Mouse (Mus musculus) hindbrain, embryonic 15.5 days (tissue): Measurements from ENCODE around the gene Syngr3. TPM values are rescaled to one million over a fixed set of nuclear protein-coding genes. Genes with fewer than 3 reads are reported as not detected.

ENCODE experiments used
- ATAC-seq: fragments of 200-750 bp; cut with Nextera tagmentation; 2 replicates; pipeline ENCODE4 v1.8.0; 2017; ENCODE audit warnings: low read depth, moderate number of reproducible peaks, moderate TSS enrichment; ENCODE audit not compliant: low FRiP score
- H3K27ac ChIP-seq: fragments of 300-500 bp; sonication (generic); replicated peaks from 2 replicates; pipeline ENCODE4 v1.5.1; 2015; ENCODE audit warnings: mild to moderate bottlenecking, inconsistent platforms
- H3K27me3 ChIP-seq: fragments of 300-500 bp; sonication (generic); 2 replicates; pipeline ENCODE4 v1.6.1; 2015; ENCODE audit warnings: control low read depth, inconsistent platforms
- H3K36me3 ChIP-seq: fragments of 300-500 bp; sonication (generic); 2 replicates; pipeline ENCODE4 v1.6.1; 2015; ENCODE audit warnings: control low read depth, inconsistent platforms
- H3K4me1 ChIP-seq: fragments of 300-500 bp; sonication (generic); replicated peaks from 2 replicates; pipeline ENCODE4 v1.6.1; 2015; ENCODE audit warnings: control low read depth, inconsistent platforms
- H3K4me2 ChIP-seq: fragments of 300-500 bp; sonication (generic); 2 replicates; pipeline ENCODE4 v1.6.1; 2015; ENCODE audit warnings: moderate library complexity, mild to moderate bottlenecking, inconsistent platforms
- H3K4me3 ChIP-seq: fragments of 300-500 bp; sonication (generic); 2 replicates; pipeline ENCODE4 v1.5.1; 2015; ENCODE audit warnings: mild to moderate bottlenecking, inconsistent platforms
- H3K9ac ChIP-seq: fragments of 300-500 bp; sonication (generic); 2 replicates; pipeline ENCODE4 v1.6.1; 2015; ENCODE audit warnings: inconsistent platforms
- H3K9me3 ChIP-seq: fragments of 300-500 bp; sonication (generic); 2 replicates; pipeline ENCODE4 v1.6.1; 2016; ENCODE audit warnings: control low read depth, inconsistent platforms
- WGBS: fragments of 180-500 bp; shearing (Covaris S2); methylation state at CpG from one replicate; pipeline ENCODE4 v1.1.7; 2015; 5-methylcytosine and 5-hydroxymethylcytosine counted together
- polyA plus RNA-seq: library from polyadenylated mRNA; unstranded; fragments of >200 nt; fragmentation: Nextera tagmentation; extraction: Ambion mirVana; gene quantifications from 2 replicates; pipeline ENCODE4 v1.2.1, GENCODE M21; 2015

Gene Syngr3
- polyA plus RNA-seq, 1 experiment from 2014 or later: 241 TPM

- peak; percentile 10; the same call in 1 of the 2 replicates for ATAC-seq
- Histone ChIP-seq H3K9ac (no peak overlapping the region), H3K4me1 (no peaks in the 10 kb centered on the region), H3K27me3 (no peaks in the 10 kb centered on the region), H3K4me2 (no peak overlapping the region), H3K36me3 (peaks cover 11% of the 10 kb centered on the region; the same call in 1 of the 2 replicates), H3K4me3 (no peak overlapping the region), H3K9me3 (no peaks in the 10 kb centered on the region), H3K27ac (no peak overlapping the region)
- 72% methylated on average over 9 of the region's 9 CpGs for WGBS
These were observed 50.9 kb downstream of the Syngr3 start for GRCm38 (mm10) chr17:24638840-24639239.

- Histone ChIP-seq H3K36me3 (peaks cover 11% of the 10 kb centered on the region; the same call in 1 of the 2 replicates), H3K27ac (no peak overlapping the region), H3K9me3 (no peaks in the 10 kb centered on the region), H3K27me3 (no peaks in the 10 kb centered on the region), H3K4me3 (no peak overlapping the region), H3K4me1 (peaks cover 4% of the 10 kb centered on the region), H3K9ac (no peak overlapping the region), H3K4me2 (no peak overlapping the region)
- ATAC-seq: no peak
- 92% methylated on average over 4 of the region's 4 CpGs for WGBS
These were observed 51.5 kb downstream of the Syngr3 start for GRCm38 (mm10) chr17:24638214-24638613.

GRCm38 (mm10) chr17:24636781-24637481 lies 52.8 kb downstream of the Syngr3 start:
- Histone ChIP-seq H3K9me3 (no peaks in the 10 kb centered on the region), H3K27me3 (no peaks in the 10 kb centered on the region), H3K4me1 (peaks cover 12% of the 10 kb centered on the region), H3K4me3 (no peak overlapping the region), H3K9ac (no peak overlapping the region), H3K27ac (no peak overlapping the region), H3K4me2 (no peak overlapping the region), H3K36me3 (peaks cover 11% of the 10 kb centered on the region; the same call in 1 of the 2 replicates)
- no peak for ATAC-seq
- 61% methylated on average over 5 of the region's 5 CpGs for WGBS

GRCm38 (mm10) chr17:24635694-24636093 lies 54.1 kb downstream of the Syngr3 start:
- Histone ChIP-seq H3K27me3 (no peaks in the 10 kb centered on the region), H3K9me3 (no peaks in the 10 kb centered on the region), H3K27ac (no peak overlapping the region), H3K36me3 (peaks cover 8% of the 10 kb centered on the region), H3K4me3 (no peak overlapping the region), H3K4me2 (no peak overlapping the region), H3K9ac (no peak overlapping the region), H3K4me1 (peaks cover 18% of the 10 kb centered on the region)
- WGBS: 96% methylated on average over 5 of the region's 5 CpGs
- ATAC-seq: no peak

Other genes with a start within 250 kb of the Syngr3 start
- gene Dnase1l2, start 246.8 kb downstream of the Syngr3 start, polyA plus RNA-seq: 6.8 and 7.2 TPM in 2 replicates
- 46.7 and 50.5 TPM in 2 replicates for gene E4f1, start 219.6 kb downstream of the Syngr3 start, polyA plus RNA-seq
- gene Pgp, start 219.6 kb downstream of the Syngr3 start, polyA plus RNA-seq: 72.6 and 75.6 TPM in 2 replicates
- gene Bricd5, start 216.1 kb downstream of the Syngr3 start, polyA plus RNA-seq: 0.34 and 0.77 TPM in 2 replicates
- 35.4 and 36.0 TPM in 2 replicates for gene Mlst8, start 210.9 kb downstream of the Syngr3 start, polyA plus RNA-seq
- 51.4 and 55.0 TPM in 2 replicates for gene Caskin1, start 201.4 kb downstream of the Syngr3 start, polyA plus RNA-seq
- gene Traf7, start 162.0 kb downstream of the Syngr3 start, polyA plus RNA-seq: 88.7 and 91.0 TPM in 2 replicates
- 6.3 and 8.2 TPM in 2 replicates for gene Rab26, start 155.7 kb downstream of the Syngr3 start, polyA plus RNA-seq
- gene Pkd1, start 140.1 kb downstream of the Syngr3 start, polyA plus RNA-seq: 22.6 and 30.3 TPM in 2 replicates
- gene Tsc2, start 57.3 kb downstream of the Syngr3 start, polyA plus RNA-seq: 71.7 and 81.0 TPM in 2 replicates
- 11.4 and 11.6 TPM in 2 replicates for gene Nthl1, start 57.3 kb downstream of the Syngr3 start, polyA plus RNA-seq
- gene Slc9a3r2, start 39.6 kb downstream of the Syngr3 start, polyA plus RNA-seq: 55.5 and 57.0 TPM in 2 replicates
- 0.31 and 0.54 TPM in 2 replicates for gene Npw, start 31.5 kb downstream of the Syngr3 start, polyA plus RNA-seq
- gene Zfp598, start 20.3 kb downstream of the Syngr3 start, polyA plus RNA-seq: 20.6 and 24.5 TPM in 2 replicates
- gene Gfer, start 6.2 kb upstream of the Syngr3 start, polyA plus RNA-seq: 36.5 and 36.6 TPM in 2 replicates
- 1.5 and 2.3 TPM in 2 replicates for gene Noxo1, start 6.3 kb upstream of the Syngr3 start, polyA plus RNA-seq
- gene Tbl3, start 17.7 kb upstream of the Syngr3 start, polyA plus RNA-seq: 64.2 and 64.9 TPM in 2 replicates
- gene Rnf151, start 28.1 kb upstream of the Syngr3 start, polyA plus RNA-seq: not detected in 2 replicates
- 753 and 774 TPM in 2 replicates for gene Rps2, start 28.2 kb upstream of the Syngr3 start, polyA plus RNA-seq
- 290 TPM in 2 replicates for gene Ndufb10, start 34.5 kb upstream of the Syngr3 start, polyA plus RNA-seq
- 0.22 TPM in 1 of 2 replicates, not detected in the other for gene Rpl3l, start 37.9 kb upstream of the Syngr3 start, polyA plus RNA-seq
- 19.4 and 20.8 TPM in 2 replicates for gene Msrb1, start 46.7 kb upstream of the Syngr3 start, polyA plus RNA-seq
- 0.30 and 0.33 TPM in 2 replicates for gene Hs3st6, start 63.0 kb upstream of the Syngr3 start, polyA plus RNA-seq
- not detected in 2 replicates for gene Meiob, start 114.3 kb upstream of the Syngr3 start, polyA plus RNA-seq
- 71.8 and 72.1 TPM in 2 replicates for gene Hagh, start 150.2 kb upstream of the Syngr3 start, polyA plus RNA-seq
- gene Fahd1, start 160.4 kb upstream of the Syngr3 start, polyA plus RNA-seq: 20.5 and 20.7 TPM in 2 replicates
- gene Igfals, start 176.0 kb upstream of the Syngr3 start, polyA plus RNA-seq: 0.12 and 0.24 TPM in 2 replicates
- gene Nubp2, start 196.4 kb upstream of the Syngr3 start, polyA plus RNA-seq: 62.7 and 65.2 TPM in 2 replicates
- gene Spsb3, start 196.7 kb upstream of the Syngr3 start, polyA plus RNA-seq: 78.5 and 87.6 TPM in 2 replicates
- 27.0 and 30.5 TPM in 2 replicates for gene Eme2, start 205.1 kb upstream of the Syngr3 start, polyA plus RNA-seq
- 80.1 and 82.3 TPM in 2 replicates for gene Mrps34, start 205.2 kb upstream of the Syngr3 start, polyA plus RNA-seq
- 81.6 and 85.5 TPM in 2 replicates for gene Nme3, start 206.5 kb upstream of the Syngr3 start, polyA plus RNA-seq
- 92.2 and 101 TPM in 2 replicates for gene Mapk8ip3, start 247.0 kb upstream of the Syngr3 start, polyA plus RNA-seq